Mouse (Mus musculus) myocyte (in vitro differentiated cells): ENCODE results near the gene Tifa.

Experiments used
- E2F4 ChIP-seq: IDR thresholded peaks from one replicate; pipeline ENCODE4 v1.6.1; 2011; ENCODE audit warnings: mild to moderate bottlenecking, control low read depth, moderate library complexity; ENCODE audit not compliant: insufficient read depth
- MAX ChIP-seq: IDR thresholded peaks from one replicate; pipeline ENCODE4 v1.6.1; 2011; ENCODE audit warnings: low read depth, mild to moderate bottlenecking, control low read depth
- MYOG ChIP-seq, 3 experiments: IDR thresholded peaks; one replicate each; pipeline ENCODE4 v1.6.1; 2011; ENCODE audit warnings: control low read depth in 2 of 3, low read depth in 2 of 3, mild to moderate bottlenecking in 2 of 3; ENCODE audit not compliant: insufficient read length in 2 of 3, control insufficient read depth in 1 of 3, insufficient read depth in 1 of 3
- POLR2A ChIP-seq: IDR thresholded peaks from one replicate; pipeline ENCODE4 v1.6.1; 2011; ENCODE audit warnings: low read depth, mild to moderate bottlenecking, control low read depth, moderate library complexity; ENCODE audit not compliant: insufficient read length
- POLR2AphosphoS2 ChIP-seq: IDR thresholded peaks from one replicate; pipeline ENCODE4 v1.6.1; 2011; ENCODE audit warnings: low read depth, control low read depth; ENCODE audit not compliant: insufficient read length
- USF1 ChIP-seq: IDR thresholded peaks from one replicate; pipeline ENCODE4 v1.6.1; 2011; ENCODE audit warnings: low read depth, mild to moderate bottlenecking, control low read depth, moderate library complexity

- no peak for TF ChIP-seq POLR2A
- no peak for TF ChIP-seq POLR2AphosphoS2
- TF ChIP-seq MAX = no peak
- no peak for TF ChIP-seq USF1
- TF ChIP-seq E2F4 = no peak
- TF ChIP-seq MYOG (IDR thresholded peaks at IDR 0.05; ENCODE audit: control insufficient read depth in 1 of 3, insufficient read depth in 1 of 3, insufficient read length in 2 of 3, low read depth in 2 of 3) = no peak
These were observed 82.0 kb downstream of the Tifa start for GRCm38 (mm10) chr3:127871575-127871974.
